Mouse (Mus musculus) cortical plate, adult 2 months (tissue): ENCODE measurements around the gene Rgl2.

Experiments
- CTCF ChIP-seq: fragments of 200-500 bp; IDR thresholded peaks from 2 replicates; pipeline ENCODE4 v1.5.1; 2011; ENCODE audit warnings: mild to moderate bottlenecking, control low read depth, low read length; ENCODE audit not compliant: insufficient read depth; ENCODE audit errors: extremely low read depth
- POLR2A ChIP-seq: fragments of 200-500 bp; IDR thresholded peaks from 2 replicates; pipeline ENCODE4 v1.6.1; 2011; ENCODE audit warnings: mild to moderate bottlenecking, low read length, control low read depth; ENCODE audit not compliant: insufficient read depth; ENCODE audit errors: extremely low read depth

GRCm38 (mm10) chr17:33948090-33948904 is 19.0 kb downstream of the Rgl2 start:
- TF ChIP-seq POLR2A (no peak), CTCF (no peak)
